Mouse (Mus musculus) lung, postnatal 14 days (tissue): ENCODE measurements at regions not wholly inside any gene's neighbourhood (a gene's known extent, or its start where the extent isn't known, plus 50 kb on each side); places are given as distances from the start of the nearest gene placed in this dataset.
A peak's percentile ranks its signal among the peaks of the same experiment; 100 is the strongest.

Experiments
- DNase-seq: peaks from one replicate; pipeline ENCODE4 v3.0.0; 2021

- no peak for DNase-seq
These were observed 363.0 kb downstream of the Sorl1 start for GRCm38 (mm10) chr9:41761050-41761576.

GRCm38 (mm10) chr9:41754434-41755002 is 369.6 kb downstream of the Sorl1 start:
- DNase-seq: no peak

- DNase-seq: no peak
These were observed 378.0 kb downstream of the Sorl1 start for GRCm38 (mm10) chr9:41745979-41746647.

- no peak for DNase-seq
These were observed 382.6 kb downstream of the Sorl1 start for GRCm38 (mm10) chr9:41741500-41741899.

- DNase-seq: no peak
These were observed 383.6 kb downstream of the Sorl1 start for GRCm38 (mm10) chr9:41740536-41740935.

- no peak for DNase-seq
These were observed 386.4 kb downstream of the Sorl1 start for GRCm38 (mm10) chr9:41737671-41738070.

- no peak for DNase-seq
These were observed 387.2 kb downstream of the Sorl1 start for GRCm38 (mm10) chr9:41736881-41737280.

- no peak for DNase-seq
These were observed 387.8 kb downstream of the Sorl1 start for GRCm38 (mm10) chr9:41736234-41736859.

GRCm38 (mm10) chr9:41735448-41736233 is 388.5 kb downstream of the Sorl1 start:
- DNase-seq: peak; percentile 43

- DNase-seq: no peak
These were observed 389.1 kb downstream of the Sorl1 start for GRCm38 (mm10) chr9:41734925-41735447.

GRCm38 (mm10) chr9:41721609-41722008 is 402.5 kb downstream of the Sorl1 start:
- no peak for DNase-seq

- DNase-seq: no peak
These were observed 408.9 kb downstream of the Sorl1 start for GRCm38 (mm10) chr9:41715231-41715630.

- DNase-seq: no peak
These were observed 418.1 kb downstream of the Sorl1 start for GRCm38 (mm10) chr9:41705972-41706371.

GRCm38 (mm10) chr9:41705461-41705903 is 418.6 kb downstream of the Sorl1 start:
- peak; percentile 8 for DNase-seq

GRCm38 (mm10) chr9:41703091-41703490 is 421.0 kb downstream of the Sorl1 start:
- no peak for DNase-seq

- DNase-seq: no peak
These were observed 423.4 kb downstream of the Sorl1 start for GRCm38 (mm10) chr9:41700683-41701082.

- DNase-seq: no peak
These were observed 425.1 kb downstream of the Sorl1 start for GRCm38 (mm10) chr9:41699031-41699430.

GRCm38 (mm10) chr9:41697611-41698467 is 426.3 kb downstream of the Sorl1 start:
- DNase-seq: peak; percentile 52

- no peak for DNase-seq
These were observed 426.9 kb downstream of the Sorl1 start for GRCm38 (mm10) chr9:41697160-41697559.

GRCm38 (mm10) chr9:41682911-41683310 is 441.2 kb downstream of the Sorl1 start:
- DNase-seq: peak; percentile 29

GRCm38 (mm10) chr9:41675656-41676055 is 448.4 kb downstream of the Sorl1 start:
- DNase-seq: no peak

- DNase-seq: no peak
These were observed 451.1 kb downstream of the Sorl1 start for GRCm38 (mm10) chr9:41672958-41673357.
